In genomic region chr9:63896073-63896807, GRCm38 (mm10) we compare ENCODE assay signal across 8 mouse cellular contexts.
DNase-seq lines count a peak whose midpoint lies in the region; ATAC-seq and TF ChIP-seq lines count a peak whose summit lies in the region.

No protein-coding gene starts in this region.

- H3K27ac ChIP-seq in heart, embryonic 12.5 days (ENCODE audit: poor library complexity, severe bottlenecking) = peak overlapping the region; percentile 93
- H3K27ac ChIP-seq in limb, embryonic 11.5 days (replicated peaks; ENCODE audit: low read depth, low read length) = 0 out of 2 replicates have a peak overlapping the region, but pooled peaks have one; percentile 39
- H3K27ac ChIP-seq in forebrain, embryonic 11.5 days (ENCODE audit: low read depth, low read length) = no peak overlapping the region

- H3K36me3 ChIP-seq in heart, embryonic 12.5 days = no peaks in the 10 kb centered on the region
- no peaks in the 10 kb centered on the region for H3K36me3 ChIP-seq in limb, embryonic 11.5 days (ENCODE audit: control insufficient read depth, insufficient read depth, low read length)
- H3K36me3 ChIP-seq in forebrain, embryonic 11.5 days (ENCODE audit: control insufficient read depth, insufficient read depth, low read length) = no peaks in the 10 kb centered on the region

- no peak for TF ChIP-seq CTCF in brain, embryonic 14.5 days (IDR thresholded peaks at IDR 0.05; ENCODE audit: borderline replicate concordance, extremely low read depth, insufficient read depth, insufficient read length)

- H3K27me3 ChIP-seq in heart, embryonic 12.5 days (replicated peaks) = no peaks in the 10 kb centered on the region
- no peaks in the 10 kb centered on the region for H3K27me3 ChIP-seq in limb, embryonic 11.5 days (ENCODE audit: control insufficient read depth, insufficient read depth, low read length)
- H3K27me3 ChIP-seq in forebrain, embryonic 11.5 days (ENCODE audit: control insufficient read depth, insufficient read depth, low read length) = no peaks in the 10 kb centered on the region

- DNase-seq in 3T3-L1 (ENCODE audit: low read depth, low spot score) = peak; percentile 97
- peak; percentile 37 for DNase-seq in brain, embryonic 14.5 days (ENCODE audit: low read depth)
- peak; percentile 50 for DNase-seq in limb, embryonic 11.5 days (ENCODE audit: low spot score)
- no peak for DNase-seq in layer of hippocampus, adult 11-12 months (ENCODE audit: low spot score)
- DNase-seq in retina, postnatal 1 day = no peak
- no peak for DNase-seq in forebrain, embryonic 11.5 days (ENCODE audit: low spot score)

- H3K4me3 ChIP-seq in heart, embryonic 12.5 days = no peak overlapping the region
- H3K4me3 ChIP-seq in limb, embryonic 11.5 days (ENCODE audit: low read depth, low read length) = no peak overlapping the region
- no peak overlapping the region for H3K4me3 ChIP-seq in forebrain, embryonic 11.5 days (ENCODE audit: low read depth, low read length)

- peak overlapping the region; percentile 39 for H3K4me2 ChIP-seq in heart, embryonic 12.5 days
- H3K4me2 ChIP-seq in limb, embryonic 11.5 days (ENCODE audit: low read depth, severe bottlenecking) = no peak overlapping the region
- no peak overlapping the region for H3K4me2 ChIP-seq in forebrain, embryonic 11.5 days (ENCODE audit: low read depth, low read length, severe bottlenecking)

- 8% methylated on average over 15 of the region's 15 CpGs for WGBS in heart, embryonic 12.5 days
- 43% methylated on average over 15 of the region's 15 CpGs for WGBS in limb, embryonic 11.5 days
- 56% methylated on average over 15 of the region's 15 CpGs for WGBS in forebrain, embryonic 11.5 days

- TF ChIP-seq POLR2A in brain, embryonic 14.5 days (IDR thresholded peaks at IDR 0.05; ENCODE audit: borderline replicate concordance, extremely low read depth, insufficient read depth, insufficient read length, poor library complexity, severe bottlenecking) = no peak

- no peak overlapping the region for H3K9ac ChIP-seq in heart, embryonic 12.5 days
- H3K9ac ChIP-seq in limb, embryonic 11.5 days (ENCODE audit: low read length) = no peak overlapping the region
- H3K9ac ChIP-seq in forebrain, embryonic 11.5 days (ENCODE audit: low read length) = no peak overlapping the region

- 0 out of 2 replicates have a peak, but pooled peaks cover 1% of the 10 kb centered on the region for H3K9me3 ChIP-seq in heart, embryonic 12.5 days (replicated peaks)
- H3K9me3 ChIP-seq in limb, embryonic 11.5 days (ENCODE audit: control insufficient read depth, low read length) = no peaks in the 10 kb centered on the region
- no peaks in the 10 kb centered on the region for H3K9me3 ChIP-seq in forebrain, embryonic 11.5 days (ENCODE audit: control insufficient read depth, low read length)

- peak; percentile 75 for ATAC-seq in heart, embryonic 12.5 days (ENCODE audit: insufficient number of reproducible peaks, low FRiP score)
- ATAC-seq in limb, embryonic 11.5 days (ENCODE audit: insufficient number of reproducible peaks, low FRiP score, low TSS enrichment, low read depth) = peak; percentile 57; the same call in 1 of the 2 replicates
- ATAC-seq in cerebellum, adult (ENCODE audit: insufficient number of reproducible peaks, low FRiP score, low TSS enrichment) = no peak
- no peak for ATAC-seq in forebrain, embryonic 11.5 days (replicated peaks; ENCODE audit: low FRiP score)

- peaks cover 32% of the 10 kb centered on the region for H3K4me1 ChIP-seq in heart, embryonic 12.5 days (replicated peaks)
- peaks cover 4% of the 10 kb centered on the region; the same call in 1 of the 2 replicates for H3K4me1 ChIP-seq in limb, embryonic 11.5 days (ENCODE audit: control insufficient read depth, insufficient read depth, low read length)
- H3K4me1 ChIP-seq in forebrain, embryonic 11.5 days (replicated peaks; ENCODE audit: control insufficient read depth, insufficient read depth, low read length) = no peaks in the 10 kb centered on the region

Comparison
In these comparisons a context has a peak if more than half of its experiments do, and no peak if none do; other contexts are left out.
1. DNase-seq: peak in 3T3-L1 (single experiment), brain, embryonic 14.5 days (single experiment) and limb, embryonic 11.5 days (single experiment); none in layer of hippocampus, adult 11-12 months (single experiment), retina, postnatal 1 day (single experiment) and forebrain, embryonic 11.5 days (single experiment).
2. ATAC-seq: peak in heart, embryonic 12.5 days (single experiment) and limb, embryonic 11.5 days (single experiment); none in cerebellum, adult (single experiment) and forebrain, embryonic 11.5 days (single experiment).